Mouse (Mus musculus) adrenal gland, adult 2 months (tissue): ENCODE data around the gene Dmrta1. TPM values are rescaled to one million over a fixed set of nuclear protein-coding genes. Genes with fewer than 3 reads are reported as not detected.
A peak's percentile ranks its signal among the peaks of the same experiment; 100 is the strongest.
"Not testable (repeated sequence)": the region's sequence is repeated elsewhere in the genome, so short reads cannot be mapped to it uniquely, and the experiment has no call there.

ENCODE experiments used
- DNase-seq: peaks from one replicate; pipeline ENCODE4 v3.0.0; 2021
- long read RNA-seq: library from polyadenylated mRNA; stranded (forward); transcript quantifications from one replicate; pipeline ENCODE4 v2.0.0, GENCODE M21; 2021
- polyA plus RNA-seq: library from polyadenylated mRNA; depleted of rRNA; stranded (reverse); fragments of >200 nt; gene quantifications from 2 replicates; pipeline ENCODE4 v1.2.3, GENCODE M21; 2012; rRNA removed
- total RNA-seq, 2 experiments: library from RNA; stranded (reverse); gene quantifications; 2 replicates each; pipeline ENCODE4 v1.2.3; 2021

Gene Dmrta1
- total RNA-seq (1 to 10 TPM in 1 of 2 experiments, under 1 TPM in 1; 0.10 to 1.3 TPM), polyA plus RNA-seq (0.03 and 0.22 TPM in 2 replicates)
- long read RNA-seq, result 0 reads

- DNase-seq, result no peak
Measured at GRCm38 (mm10) chr4:89679195-89679594, at the start of gene Dmrta1. Gene Dmrta1 (plus strand): TSS chr4:89679436.

DNA sequence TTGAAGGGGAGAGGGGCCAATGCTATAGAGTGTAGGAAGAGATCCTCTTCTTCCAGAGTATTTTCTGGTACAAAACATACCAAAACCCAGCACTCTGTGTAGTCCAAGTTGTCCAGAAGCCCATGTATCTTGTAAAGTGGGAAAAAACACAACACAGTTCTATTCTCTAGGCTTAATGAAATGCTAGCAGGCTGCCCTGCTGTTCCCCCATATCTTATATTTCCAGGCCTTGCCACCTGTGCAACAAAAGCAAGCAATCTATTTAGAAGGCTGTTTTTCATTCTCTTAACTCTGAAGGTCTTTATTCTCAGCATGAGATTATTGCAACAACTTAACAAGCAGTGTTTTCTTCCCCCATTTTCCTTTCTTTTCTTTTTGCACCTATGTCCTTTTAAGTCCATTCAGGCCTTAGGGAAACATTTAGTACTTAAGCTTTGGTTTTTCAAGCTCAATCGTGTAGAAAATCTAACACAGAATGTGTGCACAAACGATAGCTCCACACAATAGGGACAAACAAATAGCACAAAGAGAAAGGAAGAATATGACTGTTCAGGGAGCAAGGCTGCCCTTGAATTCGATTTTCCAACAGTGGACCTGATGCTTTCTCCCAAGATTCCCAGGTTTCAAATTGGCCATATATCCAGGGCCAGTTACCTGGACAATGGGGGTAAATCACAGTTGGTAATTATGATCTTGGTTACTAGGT, 48.7 kb upstream of the Dmrta1 start:
- DNase-seq, result no peak

DNA sequence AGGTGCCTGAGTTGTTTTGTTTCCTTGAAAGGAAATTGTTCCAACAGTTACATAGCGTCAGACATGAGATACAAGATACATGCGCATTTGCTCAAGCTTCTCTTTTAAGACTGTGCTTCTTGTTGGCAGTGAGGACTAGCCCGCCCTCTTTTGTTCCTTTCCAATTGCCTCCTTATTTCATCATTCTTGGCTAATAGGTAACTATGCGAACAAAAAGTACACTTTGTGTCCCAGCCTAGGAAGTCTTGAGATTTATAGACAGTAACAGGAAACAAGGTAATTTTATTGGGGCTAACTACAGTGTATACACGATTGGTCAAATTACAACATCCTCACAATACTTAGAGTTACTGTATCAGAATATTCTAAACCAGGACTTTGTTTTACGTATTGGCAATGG, 47.7 kb upstream of the Dmrta1 start:
- DNase-seq, result no peak

DNA sequence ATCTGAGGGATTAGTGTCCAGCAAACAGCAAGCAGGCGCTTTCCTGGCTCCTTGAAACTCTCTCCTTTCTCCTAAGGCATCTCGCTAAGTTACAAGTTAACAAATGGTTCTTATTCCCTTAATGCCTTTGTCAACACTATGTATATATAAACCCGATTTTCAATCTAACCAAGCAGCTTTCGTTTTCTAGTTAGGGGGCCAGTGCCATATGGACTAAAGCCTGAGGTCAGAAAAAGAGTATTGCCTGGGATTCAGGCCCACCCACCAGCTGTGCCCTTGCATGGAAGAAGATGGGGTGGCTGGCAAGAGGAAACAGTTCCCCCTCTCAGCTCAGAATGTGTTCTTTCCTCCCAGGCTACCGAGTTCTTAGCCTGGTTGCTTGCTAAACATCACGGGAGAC, 40.6 kb upstream of the Dmrta1 start:
- no peak for DNase-seq

DNA sequence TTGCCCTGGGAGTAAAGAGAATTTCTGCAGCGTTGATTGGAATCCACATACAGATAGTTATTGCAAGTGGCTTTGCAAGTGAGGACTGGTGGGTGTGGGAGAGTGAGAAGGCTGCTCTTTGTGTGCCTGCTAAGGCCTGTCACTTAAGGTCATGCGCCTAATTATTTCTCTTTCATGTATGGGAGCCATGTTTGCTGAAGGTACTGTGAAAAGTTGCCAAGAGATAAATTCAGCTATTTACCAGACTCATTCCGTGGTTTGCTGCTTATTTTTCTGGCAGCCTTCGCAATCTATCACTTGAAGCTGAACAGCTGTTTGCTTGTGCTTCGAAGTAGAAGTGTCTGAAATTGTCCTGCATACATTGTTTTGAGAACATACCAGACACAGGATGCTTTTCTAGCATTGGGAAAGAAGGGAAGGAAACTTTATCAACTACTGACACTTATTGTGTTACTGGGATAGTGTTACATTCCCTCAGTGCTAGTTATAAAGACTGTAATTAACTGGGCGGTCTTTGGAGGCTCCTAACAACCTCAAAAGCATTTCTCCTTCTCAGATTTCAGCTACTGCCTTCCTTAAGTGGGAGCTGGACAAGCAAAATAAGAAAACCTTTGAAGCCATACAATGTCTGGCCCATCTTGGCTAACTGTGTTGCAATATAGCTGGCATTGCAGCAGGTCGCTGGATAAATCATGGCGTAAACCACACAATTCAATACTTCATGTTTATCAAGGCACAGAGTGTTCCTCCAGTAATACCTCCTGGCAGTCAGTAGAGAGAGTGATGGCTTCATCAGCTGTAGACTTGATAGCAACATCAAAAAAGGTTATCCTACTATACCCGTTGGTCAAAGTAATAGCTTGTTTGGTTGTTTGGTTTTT, 34.8 kb upstream of the Dmrta1 start:
- no peak for DNase-seq

- DNase-seq, result no peak
Measured at GRCm38 (mm10) chr4:89650352-89651311, 28.6 kb upstream of the Dmrta1 start.

GRCm38 (mm10) chr4:89651312-89651686, 27.9 kb upstream of the Dmrta1 start:
- no peak for DNase-seq

- DNase-seq, result no peak
Measured at GRCm38 (mm10) chr4:89651779-89652178, 27.5 kb upstream of the Dmrta1 start.

DNA sequence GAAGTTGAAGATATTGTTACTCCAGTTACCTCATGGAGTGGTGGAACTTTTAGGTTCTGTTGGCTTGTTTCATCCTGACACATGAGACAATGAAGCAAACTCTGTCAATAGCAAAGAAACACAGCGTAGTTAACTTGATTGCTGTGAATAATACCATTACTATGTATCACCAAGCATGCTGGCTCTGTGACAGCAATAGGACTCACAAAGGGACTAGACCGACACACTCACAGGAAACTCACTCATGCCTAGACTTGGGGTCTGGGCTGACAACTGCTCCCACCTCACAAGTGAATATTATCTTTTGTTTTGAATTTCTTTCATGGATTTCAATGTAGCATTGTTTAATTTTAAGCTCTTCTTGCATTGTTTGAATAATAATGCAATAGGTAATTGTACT, 15.8 kb upstream of the Dmrta1 start:
- DNase-seq, result no peak

- DNase-seq, result no peak
Measured at GRCm38 (mm10) chr4:89674711-89675110, 4.5 kb upstream of the Dmrta1 start.

GRCm38 (mm10) chr4:89677903-89678302, 1.3 kb upstream of the Dmrta1 start:
- no peak for DNase-seq

DNA sequence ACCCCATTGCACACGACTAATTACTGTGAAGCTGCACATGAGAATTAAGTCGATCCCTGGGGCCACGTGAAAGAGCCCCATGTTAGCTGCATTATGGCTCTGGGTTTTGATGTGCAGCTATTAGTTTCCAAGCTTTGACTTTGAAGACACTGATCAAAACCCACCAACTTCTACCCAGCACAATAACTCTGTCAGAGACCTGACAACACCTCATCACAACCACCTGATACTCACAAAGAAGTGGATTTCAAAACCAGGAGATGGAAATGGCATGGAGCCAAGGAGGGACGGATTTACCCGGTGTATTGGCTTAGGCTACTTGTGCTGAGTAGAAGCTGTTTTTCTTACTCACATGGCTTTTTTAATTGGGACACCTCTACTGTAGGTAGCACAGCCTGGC, 523 bp upstream of the Dmrta1 start:
- no peak for DNase-seq

DNA sequence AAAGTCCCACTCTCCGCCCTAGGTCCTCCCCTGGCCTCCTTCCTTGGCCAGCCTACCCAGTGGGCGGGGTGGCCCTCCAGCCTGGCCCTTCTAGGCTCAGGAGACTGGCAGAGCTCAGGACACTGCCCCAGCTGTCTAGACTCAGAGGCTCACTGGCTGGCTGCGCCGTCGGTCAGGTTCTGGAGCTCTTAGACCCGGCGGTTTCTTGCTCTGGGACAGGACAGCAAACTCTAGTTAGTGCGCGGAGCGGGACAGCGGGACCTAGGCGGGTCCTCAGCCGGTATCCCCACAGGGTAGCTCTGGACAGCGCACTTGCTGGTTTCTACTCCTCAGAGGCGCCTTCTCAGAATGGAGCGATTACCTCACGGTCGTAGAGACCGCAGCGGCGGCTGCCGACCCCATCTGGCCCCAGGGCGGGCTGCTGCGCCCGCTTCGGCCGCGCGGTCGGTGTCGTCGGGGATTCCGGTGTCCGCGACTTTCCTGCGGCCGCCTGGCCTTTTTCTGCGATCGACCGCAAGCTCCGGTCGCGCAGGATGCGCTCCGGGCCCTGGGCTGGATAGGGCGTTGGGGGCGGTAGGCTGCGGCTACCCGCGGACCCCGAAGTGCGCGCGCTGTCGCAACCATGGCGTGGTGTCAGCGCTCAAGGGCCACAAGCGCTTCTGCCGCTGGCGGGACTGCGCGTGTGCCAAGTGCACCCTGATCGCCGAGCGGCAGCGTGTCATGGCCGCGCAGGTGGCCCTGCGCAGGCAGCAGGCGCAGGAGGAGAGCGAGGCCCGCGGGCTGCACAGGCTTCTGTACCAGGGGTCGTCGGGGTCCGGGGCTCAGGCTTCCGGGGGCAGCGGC, 8.9 kb downstream of the Dmrta1 start:
- DNase-seq, result peak; percentile 88

DNA sequence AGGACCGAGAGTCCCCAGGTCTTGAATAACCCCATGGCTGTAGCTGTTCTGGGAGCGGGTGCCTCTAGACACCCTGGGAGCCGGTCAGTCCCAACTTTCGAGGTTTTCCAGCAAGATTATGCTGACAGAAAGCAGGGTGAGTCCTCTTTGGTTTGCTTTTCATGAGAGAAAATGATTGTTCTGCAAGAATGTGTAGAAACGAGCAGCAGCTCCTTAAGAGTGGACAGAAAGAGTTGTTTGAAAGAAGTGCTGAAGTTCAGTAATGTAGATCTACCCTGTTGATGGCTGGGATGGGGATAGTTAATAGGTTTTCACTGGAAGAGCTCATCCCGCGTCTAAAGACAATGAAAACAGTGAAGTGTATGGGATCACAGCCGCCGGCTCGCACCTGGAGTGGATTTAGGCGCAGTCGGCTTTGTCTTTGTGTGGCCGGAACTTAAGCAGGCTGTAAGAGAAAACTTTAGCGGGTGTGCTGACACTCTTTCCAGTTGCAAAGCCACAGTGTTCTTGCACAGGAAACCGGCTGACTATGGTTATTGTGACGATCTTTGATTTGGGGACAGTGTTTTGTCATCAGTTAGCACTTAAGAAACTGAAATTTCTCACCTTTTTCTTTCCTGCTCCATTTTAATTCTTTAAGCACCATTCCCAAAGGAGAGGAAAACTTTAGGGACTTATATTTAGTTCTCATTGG, 9.7 kb downstream of the Dmrta1 start:
- DNase-seq, result no peak

DNA sequence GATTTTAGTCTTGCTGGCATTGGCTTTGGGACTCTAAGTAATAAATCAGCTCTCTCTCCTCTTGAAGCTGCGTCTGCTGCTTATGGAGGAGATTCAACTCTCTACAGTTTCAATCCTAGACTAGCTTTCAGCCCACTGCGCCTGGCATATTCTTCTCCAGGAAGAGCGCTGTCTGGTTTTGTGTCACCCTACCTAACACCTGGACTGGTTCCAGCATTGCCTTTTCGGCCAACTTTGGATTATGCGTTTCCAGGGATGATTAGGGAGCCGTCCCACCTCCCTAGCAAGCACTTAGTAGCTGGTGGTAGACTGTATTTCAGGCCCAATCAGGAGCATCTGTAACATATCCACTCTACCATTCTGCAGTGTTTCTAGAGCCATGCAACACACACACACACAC, 12.7 kb downstream of the Dmrta1 start:
- DNase-seq, result no peak

- no peak for DNase-seq
Measured at GRCm38 (mm10) chr4:89692780-89693179, 13.5 kb downstream of the Dmrta1 start.

GRCm38 (mm10) chr4:89695589-89695988, 16.4 kb downstream of the Dmrta1 start:
- DNase-seq, result no peak

GRCm38 (mm10) chr4:89697951-89698350, 18.7 kb downstream of the Dmrta1 start:
- no peak for DNase-seq

- DNase-seq, result not testable (repeated sequence)
Measured at GRCm38 (mm10) chr4:89723526-89724190, 44.4 kb downstream of the Dmrta1 start.
